Mouse (Mus musculus) neural tube, embryonic 11.5 days (tissue): ENCODE results near the gene Gpa33. TPM values are rescaled to one million over a fixed set of nuclear protein-coding genes. Genes with fewer than 3 reads are reported as not detected.
"Not testable (repeated sequence)": the region's sequence is repeated elsewhere in the genome, so short reads cannot be mapped to it uniquely, and the experiment has no call there.

ENCODE experiments used
- ATAC-seq: fragments of 200-750 bp; cut with Nextera tagmentation; 2 replicates; pipeline ENCODE4 v1.8.0; 2017; ENCODE audit warnings: moderate number of reproducible peaks, mild to moderate bottlenecking, moderate TSS enrichment, moderate library complexity; ENCODE audit not compliant: insufficient read depth, low FRiP score, low TSS enrichment
- DNase-seq: peaks from one replicate; pipeline ENCODE4 v3.0.0-alpha.2; 2015; ENCODE audit warnings: low spot score
- H3K27ac ChIP-seq: fragments of 300-500 bp; sonication (generic); 2 replicates; pipeline ENCODE4 v1.5.1; 2014; ENCODE audit warnings: low read depth, mild to moderate bottlenecking, low read length
- H3K27me3 ChIP-seq: fragments of 300-500 bp; sonication (generic); 2 replicates; pipeline ENCODE4 v1.6.1; 2014; ENCODE audit warnings: mild to moderate bottlenecking, low read length, mixed read lengths; ENCODE audit not compliant: control insufficient read depth, insufficient read depth
- H3K36me3 ChIP-seq: fragments of 300-500 bp; sonication (generic); 2 replicates; pipeline ENCODE4 v1.6.1; 2014; ENCODE audit warnings: mild to moderate bottlenecking, low read length, moderate library complexity, mixed read lengths; ENCODE audit not compliant: control insufficient read depth, insufficient read depth
- H3K4me1 ChIP-seq: fragments of 300-500 bp; sonication (generic); 2 replicates; pipeline ENCODE4 v1.6.1; 2014; ENCODE audit warnings: low read length, mixed read lengths; ENCODE audit not compliant: control insufficient read depth, insufficient read depth
- H3K4me2 ChIP-seq: fragments of 300-500 bp; sonication (generic); 2 replicates; pipeline ENCODE4 v1.6.1; 2014; ENCODE audit warnings: low read depth, mild to moderate bottlenecking, moderate library complexity
- H3K4me3 ChIP-seq: fragments of 300-500 bp; sonication (generic); 2 replicates; pipeline ENCODE4 v1.5.1; 2014; ENCODE audit warnings: low read depth, low read length
- H3K9ac ChIP-seq: fragments of 300-500 bp; sonication (generic); 2 replicates; pipeline ENCODE4 v1.6.1; 2014; ENCODE audit warnings: mild to moderate bottlenecking, low read length
- H3K9me3 ChIP-seq: fragments of 300-500 bp; sonication (generic); 2 replicates; pipeline ENCODE4 v1.6.1; 2016; ENCODE audit warnings: low read length; ENCODE audit not compliant: control insufficient read depth
- WGBS: fragments of 180-500 bp; shearing (Covaris S2); extraction: QIAGEN DNeasy Blood & Tissue Kit; methylation state at CpG from one replicate; pipeline ENCODE4 v1.1.7; 2014; 5-methylcytosine and 5-hydroxymethylcytosine counted together
- polyA plus RNA-seq: library from polyadenylated mRNA; unstranded; fragments of >200 nt; fragmentation: Nextera tagmentation; extraction: Ambion mirVana; gene quantifications from 2 replicates; pipeline ENCODE4 v1.2.1, GENCODE M21; 2014

The Gpa33 gene
- polyA plus RNA-seq, 1 experiment from 2014 or later, result 0.21 TPM

- no peak for DNase-seq
Observed at GRCm38 (mm10) chr1:166139620-166140184, 9.7 kb downstream of the Gpa33 start.

GRCm38 (mm10) chr1:166141868-166142267, 11.8 kb downstream of the Gpa33 start:
- H3K27ac ChIP-seq, H3K27me3 ChIP-seq, H3K4me1 ChIP-seq, H3K9me3 ChIP-seq, ATAC-seq, H3K36me3 ChIP-seq, DNase-seq, H3K9ac ChIP-seq, H3K4me2 ChIP-seq, H3K4me3 ChIP-seq: not testable (repeated sequence)
- WGBS, result 89% methylated on average over 9 of the region's 9 CpGs

More at GRCm38 (mm10) chr1:166139620-166140184, 9.7 kb downstream of the Gpa33 start:
- no peak overlapping the region for H3K4me3 ChIP-seq
- H3K9me3 ChIP-seq, result no peaks in the 10 kb centered on the region
- no peak overlapping the region for H3K27ac ChIP-seq
- peaks cover 8% of the 10 kb centered on the region; the same call in 1 of the 2 replicates for H3K4me1 ChIP-seq
- no peaks in the 10 kb centered on the region for H3K36me3 ChIP-seq
- no peak overlapping the region for H3K9ac ChIP-seq
- no peak overlapping the region for H3K4me2 ChIP-seq
- no peaks in the 10 kb centered on the region for H3K27me3 ChIP-seq
- ATAC-seq, result no peak
- WGBS, result 37% methylated on average over 4 of the region's 4 CpGs

GRCm38 (mm10) chr1:166142369-166142768, 12.3 kb downstream of the Gpa33 start:
- H3K9me3 ChIP-seq, result no peaks in the 10 kb centered on the region
- H3K4me1 ChIP-seq, result peaks cover 8% of the 10 kb centered on the region; the same call in 1 of the 2 replicates
- no peak for DNase-seq
- ATAC-seq, result no peak
- no peaks in the 10 kb centered on the region for H3K36me3 ChIP-seq
- no peak overlapping the region for H3K4me2 ChIP-seq
- H3K4me3 ChIP-seq, result no peak overlapping the region
- H3K27ac ChIP-seq, result no peak overlapping the region
- WGBS, result 76% methylated on average over 6 of the region's 6 CpGs
- no peaks in the 10 kb centered on the region for H3K27me3 ChIP-seq
- no peak overlapping the region for H3K9ac ChIP-seq

GRCm38 (mm10) chr1:166146626-166147025, 16.6 kb downstream of the Gpa33 start:
- Histone ChIP-seq H3K36me3 (no peaks in the 10 kb centered on the region), H3K4me1 (peaks cover 4% of the 10 kb centered on the region; the same call in 1 of the 2 replicates), H3K27ac (no peak overlapping the region), H3K9me3 (no peaks in the 10 kb centered on the region), H3K9ac (no peak overlapping the region), H3K27me3 (no peaks in the 10 kb centered on the region), H3K4me2 (no peak overlapping the region), H3K4me3 (no peak overlapping the region)
- ATAC-seq (no peak), DNase-seq (no peak)
- WGBS, result 88% methylated on average over 11 of the region's 11 CpGs

- Histone ChIP-seq H3K4me3 (no peak overlapping the region), H3K27me3 (no peaks in the 10 kb centered on the region), H3K9ac (no peak overlapping the region), H3K9me3 (no peaks in the 10 kb centered on the region), H3K27ac (no peak overlapping the region), H3K36me3 (no peaks in the 10 kb centered on the region), H3K4me1 (peaks cover 4% of the 10 kb centered on the region; the same call in 1 of the 2 replicates), H3K4me2 (no peak overlapping the region)
- WGBS, result 67% methylated on average over 3 of the region's 3 CpGs
- DNase-seq (no peak), ATAC-seq (no peak)
Observed at GRCm38 (mm10) chr1:166147657-166148056, 17.6 kb downstream of the Gpa33 start.

GRCm38 (mm10) chr1:166149441-166149840, 19.4 kb downstream of the Gpa33 start:
- Histone ChIP-seq H3K36me3 (no peaks in the 10 kb centered on the region), H3K27ac (no peak overlapping the region), H3K4me2 (no peak overlapping the region), H3K9me3 (no peaks in the 10 kb centered on the region), H3K27me3 (no peaks in the 10 kb centered on the region; the same call in 1 of the 2 replicates), H3K4me1 (peaks cover 4% of the 10 kb centered on the region; the same call in 1 of the 2 replicates), H3K9ac (no peak overlapping the region), H3K4me3 (no peak overlapping the region)
- WGBS, result 94% methylated on average over 4 of the region's 4 CpGs
- DNase-seq, result no peak
- no peak for ATAC-seq

- WGBS, result 84% methylated on average over 7 of the region's 7 CpGs
- Histone ChIP-seq H3K27me3 (peaks cover 4% of the 10 kb centered on the region; the same call in 1 of the 2 replicates), H3K4me2 (no peak overlapping the region), H3K4me3 (no peak overlapping the region), H3K9me3 (no peaks in the 10 kb centered on the region), H3K36me3 (no peaks in the 10 kb centered on the region), H3K9ac (no peak overlapping the region), H3K27ac (no peak overlapping the region), H3K4me1 (peaks cover 4% of the 10 kb centered on the region; the same call in 1 of the 2 replicates)
- ATAC-seq (no peak), DNase-seq (no peak)
Observed at GRCm38 (mm10) chr1:166150035-166150434, 20.0 kb downstream of the Gpa33 start.

GRCm38 (mm10) chr1:166151341-166151740, 21.3 kb downstream of the Gpa33 start:
- no peak for DNase-seq
- H3K27me3 ChIP-seq, result peaks cover 8% of the 10 kb centered on the region; the same call in 1 of the 2 replicates
- H3K4me2 ChIP-seq, result no peak overlapping the region

GRCm38 (mm10) chr1:166152034-166152433, 22.0 kb downstream of the Gpa33 start:
- Histone ChIP-seq H3K27me3 (peaks cover 8% of the 10 kb centered on the region; the same call in 1 of the 2 replicates), H3K4me1 (peaks cover 4% of the 10 kb centered on the region; the same call in 1 of the 2 replicates), H3K27ac (no peak overlapping the region), H3K4me3 (no peak overlapping the region), H3K9me3 (no peaks in the 10 kb centered on the region), H3K36me3 (no peaks in the 10 kb centered on the region), H3K9ac (no peak overlapping the region), H3K4me2 (no peak overlapping the region)
- no peak for DNase-seq
- 94% methylated on average over 10 of the region's 10 CpGs for WGBS
- ATAC-seq, result no peak

More at GRCm38 (mm10) chr1:166151341-166151740, 21.3 kb downstream of the Gpa33 start:
- 72% methylated on average over 11 of the region's 11 CpGs for WGBS
- H3K4me1 ChIP-seq, result peaks cover 4% of the 10 kb centered on the region; the same call in 1 of the 2 replicates
- H3K27ac ChIP-seq, result no peak overlapping the region
- H3K4me3 ChIP-seq, result no peak overlapping the region
- no peaks in the 10 kb centered on the region for H3K36me3 ChIP-seq
- H3K9ac ChIP-seq, result no peak overlapping the region
- no peak for ATAC-seq
- H3K9me3 ChIP-seq, result no peaks in the 10 kb centered on the region
